Mouse (Mus musculus): ENCODE data around the gene Pex19. TPM values are rescaled to one million over a fixed set of nuclear protein-coding genes. Genes with fewer than 3 reads are reported as not detected.

Pex19 gene
- polyA plus RNA-seq (2014; fragmentation: Nextera tagmentation; extraction: Ambion mirVana): 122 and 156 TPM in 2 replicates

DNA sequence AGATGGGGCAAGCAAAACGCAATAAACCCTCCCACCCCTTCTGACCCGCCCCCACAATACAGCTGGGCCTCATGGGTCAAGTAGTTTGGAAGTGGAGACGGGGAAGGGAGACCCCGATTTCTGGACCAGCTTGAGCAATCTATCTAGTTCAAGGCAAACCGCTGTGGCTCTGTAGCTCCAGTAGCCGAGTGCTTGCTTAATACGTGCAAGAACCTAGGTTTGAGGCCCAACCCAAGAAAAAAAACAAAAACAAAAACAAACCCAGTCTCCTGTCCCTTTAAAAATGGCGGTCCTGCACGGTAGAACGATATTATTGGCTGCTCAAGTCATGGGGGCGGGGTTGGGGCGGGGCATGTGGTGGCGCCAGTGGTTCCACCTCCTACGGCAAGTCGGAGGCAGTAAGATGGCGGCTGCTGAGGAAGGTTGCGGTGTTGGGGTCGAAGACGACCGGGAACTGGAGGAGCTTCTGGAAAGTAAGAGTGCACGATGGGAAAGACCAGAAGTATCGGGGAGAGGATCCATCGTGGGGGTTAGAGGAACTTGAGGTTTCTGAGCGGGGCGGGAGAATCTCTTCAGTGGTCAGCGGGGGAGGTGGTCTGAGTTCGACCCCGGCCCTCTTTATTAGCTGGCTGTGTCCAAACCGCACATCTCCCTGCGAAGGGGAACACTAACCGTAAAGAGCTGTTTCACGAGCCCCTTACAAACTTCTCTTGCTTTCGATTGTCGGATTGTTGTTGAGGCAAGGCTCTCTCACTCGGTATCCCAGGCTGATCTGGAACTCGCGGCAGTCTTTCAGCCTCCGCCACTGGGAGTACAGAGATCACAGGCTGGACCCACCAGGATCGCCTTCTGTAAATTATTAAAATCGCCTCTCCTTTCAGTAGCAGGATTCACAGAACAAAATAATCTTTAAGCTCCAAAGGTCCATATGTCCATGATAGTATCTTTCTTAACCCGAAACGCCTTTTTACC lies at the start of gene Pex19:
Gene Pex19, plus strand, starts transcription at position 380 of the 972 bp plus-strand sequence.
- ATAC-seq (ENCODE audit: low FRiP score, low TSS enrichment): peak; percentile 95
- peak within 1 kb of the TSS; percentile 49; the same call in 1 of the 2 replicates for H3K27ac ChIP-seq (replicated peaks; ENCODE audit: low read depth, low read length)
- no peaks in the 10 kb centered on the region for H3K27me3 ChIP-seq (ENCODE audit: control insufficient read depth, insufficient read depth, low read length)
- under 1% methylated on average over 42 of the region's 42 CpGs for WGBS
- peaks cover 53% of the 10 kb centered on the region for H3K36me3 ChIP-seq (ENCODE audit: control insufficient read depth, insufficient read depth, low read length)
- DNase-seq: peak; percentile 96
- H3K4me3 ChIP-seq (replicated peaks; ENCODE audit: low read depth, low read length): peak within 1 kb of the TSS; percentile 73
- H3K9ac ChIP-seq (replicated peaks; ENCODE audit: low read length): peak within 1 kb of the TSS; percentile 73
- H3K4me2 ChIP-seq (ENCODE audit: low read length): peak within 1 kb of the TSS; percentile 76
- peaks cover 13% of the 10 kb centered on the region for H3K4me1 ChIP-seq (ENCODE audit: control insufficient read depth, insufficient read depth, low read length)
- H3K9me3 ChIP-seq (ENCODE audit: control insufficient read depth, low read length): no peaks in the 10 kb centered on the region

DNA sequence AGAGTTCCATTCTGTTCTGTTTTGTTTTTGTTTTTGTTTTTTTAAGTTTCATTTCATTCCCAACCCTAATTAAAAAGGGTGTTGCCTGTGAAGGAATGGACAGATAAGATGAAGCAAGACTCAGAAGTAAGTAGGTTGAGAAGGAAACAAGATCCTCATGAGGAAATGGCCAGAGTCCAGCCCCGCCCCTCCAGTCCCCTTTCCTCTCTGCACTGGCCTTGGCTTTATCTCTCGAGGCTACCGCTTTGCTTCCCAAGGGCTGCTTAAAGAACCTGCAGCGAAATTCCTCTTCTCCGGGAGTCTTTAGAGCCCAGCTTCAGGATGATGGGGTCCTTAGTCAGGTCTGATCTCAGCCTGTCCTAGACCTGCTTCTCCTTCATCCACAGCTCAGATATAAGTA lies 48.6 kb upstream of the Pex19 start:
- no peak overlapping the region for H3K4me2 ChIP-seq (ENCODE audit: low read length)
- H3K27ac ChIP-seq (replicated peaks; ENCODE audit: low read depth, low read length): no peak overlapping the region
- no peaks in the 10 kb centered on the region for H3K9me3 ChIP-seq (ENCODE audit: control insufficient read depth, low read length)
- H3K4me3 ChIP-seq (replicated peaks; ENCODE audit: low read depth, low read length): no peak overlapping the region
- no peak for ATAC-seq (ENCODE audit: low FRiP score, low TSS enrichment)
- peaks cover 8% of the 10 kb centered on the region; the same call in 1 of the 2 replicates for H3K4me1 ChIP-seq (ENCODE audit: control insufficient read depth, insufficient read depth, low read length)
- H3K36me3 ChIP-seq (ENCODE audit: control insufficient read depth, insufficient read depth, low read length): peaks cover 67% of the 10 kb centered on the region
- no peaks in the 10 kb centered on the region for H3K27me3 ChIP-seq (ENCODE audit: control insufficient read depth, insufficient read depth, low read length)
- no peak for DNase-seq
- 78% methylated on average over 5 of the region's 5 CpGs for WGBS
- H3K9ac ChIP-seq (replicated peaks; ENCODE audit: low read length): no peak overlapping the region

DNA sequence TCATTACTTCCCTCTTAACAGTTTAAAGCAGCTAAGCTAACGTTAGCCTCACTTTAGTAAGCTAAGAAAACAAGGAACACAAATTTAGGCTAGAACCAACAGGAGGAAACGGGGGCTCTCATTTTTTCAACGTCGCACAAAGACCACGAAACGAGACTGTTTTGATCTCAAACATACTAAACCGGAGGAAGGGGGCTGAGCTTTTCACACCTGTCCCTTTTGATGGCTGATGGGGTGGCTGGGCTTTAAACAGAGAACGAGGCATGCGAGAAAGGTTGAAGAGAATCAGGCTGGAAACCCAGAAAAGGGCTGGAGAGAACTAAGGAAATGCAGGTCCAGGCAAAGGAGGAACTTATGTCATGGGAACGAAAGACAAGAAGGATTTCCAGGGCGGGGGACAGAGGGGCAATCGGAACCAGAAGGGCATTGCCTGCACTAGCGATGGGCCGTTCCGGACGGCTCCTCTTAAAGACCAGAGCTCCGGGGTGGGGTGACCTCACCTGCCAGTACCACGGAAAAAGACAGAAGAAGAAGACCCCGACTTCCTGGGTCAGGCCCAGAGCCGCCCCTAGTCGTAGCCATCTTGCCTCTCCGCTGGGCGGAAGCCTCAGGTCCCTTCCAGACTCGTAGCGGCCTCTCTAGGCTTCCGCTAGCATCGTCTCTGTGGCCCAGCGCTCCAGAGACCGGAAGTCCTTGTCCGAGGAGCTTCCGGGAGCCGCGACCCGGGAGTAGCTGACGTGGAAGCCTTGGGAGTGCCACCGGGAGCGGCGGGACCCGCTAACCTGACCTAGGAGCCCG lies 44.3 kb upstream of the Pex19 start, which contains the start of the genes Copa and Ncstn:
Gene Copa, plus strand, starts transcription at position 429 of the 798 bp plus-strand sequence.
Gene Ncstn, minus strand, starts transcription at position 695 of the 798 bp plus-strand sequence.
- Histone ChIP-seq H3K27ac (replicated peaks; ENCODE audit: low read depth, low read length) (peak within 1 kb of the TSS; percentile 88), H3K4me3 (replicated peaks; ENCODE audit: low read depth, low read length) (peak within 1 kb of the TSS; percentile 71), H3K27me3 (ENCODE audit: control insufficient read depth, insufficient read depth, low read length) (no peaks in the 10 kb centered on the region), H3K9me3 (ENCODE audit: control insufficient read depth, low read length) (no peaks in the 10 kb centered on the region), H3K4me1 (ENCODE audit: control insufficient read depth, insufficient read depth, low read length) (peaks cover 21% of the 10 kb centered on the region), H3K36me3 (ENCODE audit: control insufficient read depth, insufficient read depth, low read length) (peaks cover 29% of the 10 kb centered on the region), H3K9ac (replicated peaks; ENCODE audit: low read length) (peak within 1 kb of the TSS; percentile 83), H3K4me2 (ENCODE audit: low read length) (peak within 1 kb of the TSS; percentile 64)
- under 1% methylated on average over 40 of the region's 40 CpGs for WGBS
- DNase-seq (peak; percentile 98), ATAC-seq (ENCODE audit: low FRiP score, low TSS enrichment) (peak; percentile 97)

DNA sequence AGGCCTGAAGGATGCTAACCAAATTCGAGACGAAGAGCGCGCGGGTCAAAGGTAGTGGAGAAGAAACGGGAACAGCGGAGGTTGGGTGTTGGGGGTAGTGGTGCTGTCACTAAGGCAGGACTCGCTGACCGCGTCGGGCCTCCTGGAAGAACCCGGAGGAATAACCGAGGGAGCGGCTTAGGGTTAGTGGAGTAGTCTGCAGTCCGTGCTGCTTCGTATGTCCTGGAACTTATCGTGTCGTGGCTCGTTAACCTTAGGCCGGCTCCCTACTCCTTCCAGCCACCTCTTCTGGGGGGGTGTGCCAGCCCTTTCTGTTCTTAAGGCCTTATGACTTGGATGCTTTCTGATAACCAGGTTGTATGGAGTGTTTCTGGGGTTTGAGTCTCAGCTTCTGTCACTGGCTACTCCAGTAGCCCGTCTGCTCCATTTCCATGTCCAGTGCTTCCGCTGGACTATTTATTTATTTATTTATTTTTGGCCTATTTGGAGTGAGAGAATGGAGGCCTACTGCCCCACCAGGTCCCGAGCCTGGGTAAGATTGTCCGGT lies 43.6 kb upstream of the Pex19 start:
- peak; percentile 78 for ATAC-seq (ENCODE audit: low FRiP score, low TSS enrichment)
- Histone ChIP-seq H3K9ac (replicated peaks; ENCODE audit: low read length) (peak overlapping the region; percentile 83), H3K4me1 (ENCODE audit: control insufficient read depth, insufficient read depth, low read length) (peaks cover 21% of the 10 kb centered on the region), H3K4me3 (replicated peaks; ENCODE audit: low read depth, low read length) (peak overlapping the region; percentile 71), H3K27ac (replicated peaks; ENCODE audit: low read depth, low read length) (peak overlapping the region; percentile 88), H3K27me3 (ENCODE audit: control insufficient read depth, insufficient read depth, low read length) (no peaks in the 10 kb centered on the region), H3K36me3 (ENCODE audit: control insufficient read depth, insufficient read depth, low read length) (peaks cover 23% of the 10 kb centered on the region), H3K4me2 (ENCODE audit: low read length) (peak overlapping the region; percentile 64), H3K9me3 (ENCODE audit: control insufficient read depth, low read length) (no peaks in the 10 kb centered on the region)
- DNase-seq: no peak
- 2% methylated on average over 24 of the region's 24 CpGs for WGBS

DNA sequence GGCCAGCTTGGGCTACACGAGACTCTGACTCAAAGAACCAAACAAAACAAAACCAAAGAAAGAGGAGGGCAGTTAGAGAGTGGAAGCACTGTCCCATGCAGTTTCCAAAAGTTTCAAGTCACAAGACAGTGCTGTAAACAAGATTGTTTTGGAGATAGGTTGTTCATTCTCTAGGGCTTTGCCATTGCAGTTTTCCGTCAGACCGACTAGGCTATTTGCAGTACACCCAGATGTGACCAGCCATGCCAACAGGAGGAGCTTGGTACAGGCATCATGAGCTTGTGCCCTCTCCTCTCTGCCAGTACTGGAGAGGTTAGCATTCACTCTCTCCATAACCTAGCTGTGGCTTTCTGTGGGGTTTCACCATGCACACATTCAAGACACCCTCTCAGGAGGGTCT lies 33.0 kb upstream of the Pex19 start:
- H3K4me3 ChIP-seq (replicated peaks; ENCODE audit: low read depth, low read length): no peak overlapping the region
- no peak overlapping the region for H3K27ac ChIP-seq (replicated peaks; ENCODE audit: low read depth, low read length)
- H3K4me1 ChIP-seq (ENCODE audit: control insufficient read depth, insufficient read depth, low read length): no peaks in the 10 kb centered on the region
- DNase-seq (no peak), ATAC-seq (ENCODE audit: low FRiP score, low TSS enrichment) (no peak)
- H3K9me3 ChIP-seq (ENCODE audit: control insufficient read depth, low read length): no peaks in the 10 kb centered on the region
- H3K27me3 ChIP-seq (ENCODE audit: control insufficient read depth, insufficient read depth, low read length): no peaks in the 10 kb centered on the region
- H3K36me3 ChIP-seq (ENCODE audit: control insufficient read depth, insufficient read depth, low read length): peaks cover 85% of the 10 kb centered on the region
- no peak overlapping the region for H3K9ac ChIP-seq (replicated peaks; ENCODE audit: low read length)
- H3K4me2 ChIP-seq (ENCODE audit: low read length): no peak overlapping the region
- WGBS: 45% methylated on average over 3 of the region's 3 CpGs

DNA sequence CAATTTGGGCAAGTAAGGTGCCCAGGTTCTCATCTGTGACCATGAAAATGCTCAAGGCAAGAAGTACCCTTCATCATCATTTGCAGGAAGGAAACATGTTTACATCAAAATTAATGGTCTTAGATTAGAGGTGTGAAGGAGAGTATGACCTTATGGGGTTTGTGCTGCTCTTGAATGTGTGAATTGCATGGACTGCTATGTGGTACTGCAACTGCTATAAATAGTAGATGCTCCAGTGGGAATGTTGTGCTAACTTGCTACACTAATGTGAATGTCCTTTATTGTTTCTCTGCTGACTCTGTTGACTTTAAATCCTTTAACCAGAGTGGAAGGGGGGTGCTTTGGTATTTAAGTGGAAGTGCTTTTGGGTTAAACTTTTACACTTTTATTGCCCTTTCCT lies 32.3 kb upstream of the Pex19 start:
- no peak for ATAC-seq (ENCODE audit: low FRiP score, low TSS enrichment)
- no peak for DNase-seq
- no peak overlapping the region for H3K9ac ChIP-seq (replicated peaks; ENCODE audit: low read length)
- no peak overlapping the region for H3K4me3 ChIP-seq (replicated peaks; ENCODE audit: low read depth, low read length)
- H3K4me2 ChIP-seq (ENCODE audit: low read length): no peak overlapping the region
- H3K9me3 ChIP-seq (ENCODE audit: control insufficient read depth, low read length): no peaks in the 10 kb centered on the region
- H3K27me3 ChIP-seq (ENCODE audit: control insufficient read depth, insufficient read depth, low read length): no peaks in the 10 kb centered on the region
- peaks cover 82% of the 10 kb centered on the region for H3K36me3 ChIP-seq (ENCODE audit: control insufficient read depth, insufficient read depth, low read length)
- no peak overlapping the region for H3K27ac ChIP-seq (replicated peaks; ENCODE audit: low read depth, low read length)
- H3K4me1 ChIP-seq (ENCODE audit: control insufficient read depth, insufficient read depth, low read length): no peaks in the 10 kb centered on the region

DNA sequence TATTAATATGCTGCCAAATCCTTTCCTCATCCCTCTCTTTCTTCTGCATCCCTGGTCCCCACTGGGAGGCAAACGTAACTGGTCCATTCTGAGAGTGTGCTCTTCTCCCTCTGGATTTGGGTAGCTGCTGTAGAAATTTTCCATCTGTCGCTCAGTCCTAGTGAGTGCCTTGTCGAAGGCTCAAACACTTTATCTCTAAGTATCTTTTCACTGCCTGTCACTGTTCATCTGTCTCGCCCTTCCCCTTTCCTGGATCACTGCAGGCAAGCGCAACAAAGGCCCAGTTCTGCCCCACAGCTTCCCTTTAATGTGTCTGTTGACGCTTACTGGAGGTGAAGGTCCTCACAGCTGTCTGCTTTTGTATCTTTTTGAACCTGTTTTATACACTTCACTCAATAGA lies 31.4 kb upstream of the Pex19 start:
- ATAC-seq (ENCODE audit: low FRiP score, low TSS enrichment) (peak; percentile 62; the same call in 1 of the 2 replicates), DNase-seq (peak; percentile 44)
- H3K4me2 ChIP-seq (ENCODE audit: low read length): no peak overlapping the region
- 0 out of 2 replicates have a peak overlapping the region, but pooled peaks have one; percentile 13 for H3K27ac ChIP-seq (replicated peaks; ENCODE audit: low read depth, low read length)
- no peak overlapping the region for H3K4me3 ChIP-seq (replicated peaks; ENCODE audit: low read depth, low read length)
- H3K9ac ChIP-seq (replicated peaks; ENCODE audit: low read length): 0 out of 2 replicates have a peak overlapping the region, but pooled peaks have one; percentile 6
- WGBS: 17% methylated on average over 6 of the region's 6 CpGs
- no peaks in the 10 kb centered on the region for H3K4me1 ChIP-seq (ENCODE audit: control insufficient read depth, insufficient read depth, low read length)
- no peaks in the 10 kb centered on the region for H3K9me3 ChIP-seq (ENCODE audit: control insufficient read depth, low read length)
- H3K27me3 ChIP-seq (ENCODE audit: control insufficient read depth, insufficient read depth, low read length): no peaks in the 10 kb centered on the region
- peaks cover 81% of the 10 kb centered on the region for H3K36me3 ChIP-seq (ENCODE audit: control insufficient read depth, insufficient read depth, low read length)

DNA sequence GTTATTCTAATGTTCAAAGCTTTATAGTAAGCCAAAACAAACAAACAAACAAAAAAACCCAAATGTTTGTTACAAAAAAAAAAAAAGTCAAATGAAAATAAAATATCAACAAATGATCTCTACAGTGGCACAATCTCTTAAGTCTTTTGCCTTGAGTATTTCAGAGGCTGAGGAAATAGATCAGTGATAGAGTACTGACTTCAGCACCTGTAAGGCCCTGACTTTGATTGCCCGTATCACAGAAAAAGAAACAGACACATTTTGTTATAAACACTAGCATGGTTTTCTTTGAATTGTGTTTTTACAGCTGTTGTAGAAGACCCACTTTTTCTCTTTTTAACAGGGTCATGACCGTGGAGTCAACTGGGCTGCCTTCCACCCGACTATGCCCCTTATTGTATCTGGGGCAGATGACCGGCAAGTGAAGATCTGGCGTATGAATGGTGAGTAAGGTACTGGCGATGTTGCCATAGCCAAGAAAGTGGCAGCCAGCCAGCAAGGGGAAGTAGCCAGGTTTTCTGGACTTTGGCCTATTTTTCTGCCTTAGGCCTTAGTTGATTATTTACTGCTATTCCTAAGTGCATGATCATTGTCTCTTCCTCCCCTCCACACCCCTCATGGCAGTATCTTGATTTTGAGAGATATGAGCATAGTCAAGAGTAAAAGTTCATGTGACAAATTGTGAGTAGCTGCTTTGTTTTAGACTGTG lies 27.1 kb upstream of the Pex19 start:
- H3K4me3 ChIP-seq (replicated peaks; ENCODE audit: low read depth, low read length): no peak overlapping the region
- DNase-seq (no peak), ATAC-seq (ENCODE audit: low FRiP score, low TSS enrichment) (no peak)
- H3K4me2 ChIP-seq (ENCODE audit: low read length): no peak overlapping the region
- H3K36me3 ChIP-seq (ENCODE audit: control insufficient read depth, insufficient read depth, low read length): peaks cover 86% of the 10 kb centered on the region
- no peak overlapping the region for H3K9ac ChIP-seq (replicated peaks; ENCODE audit: low read length)
- H3K9me3 ChIP-seq (ENCODE audit: control insufficient read depth, low read length): no peaks in the 10 kb centered on the region
- H3K27me3 ChIP-seq (ENCODE audit: control insufficient read depth, insufficient read depth, low read length): no peaks in the 10 kb centered on the region
- 87% methylated on average over 6 of the region's 6 CpGs for WGBS
- no peak overlapping the region for H3K27ac ChIP-seq (replicated peaks; ENCODE audit: low read depth, low read length)
- H3K4me1 ChIP-seq (ENCODE audit: control insufficient read depth, insufficient read depth, low read length): no peaks in the 10 kb centered on the region
